Mouse (Mus musculus): Measurements from ENCODE around the gene Omp.

Gene Omp

GRCm38 (mm10) chr7:98142247-98142646, 3.1 kb downstream of the Omp start:
- no peak for DNase-seq (ENCODE audit: low spot score in 2 of 2)

GRCm38 (mm10) chr7:98141206-98141605, 4.1 kb downstream of the Omp start:
- DNase-seq (ENCODE audit: low spot score in 2 of 2): peak in 1 of 2 experiments; percentile 61

- no peak for DNase-seq (ENCODE audit: low spot score in 2 of 2)
Measured at GRCm38 (mm10) chr7:98140597-98140996, 4.7 kb downstream of the Omp start.

- no peak for DNase-seq (ENCODE audit: low spot score in 2 of 2)
Measured at GRCm38 (mm10) chr7:98139216-98139615, 6.1 kb downstream of the Omp start.

GRCm38 (mm10) chr7:98137995-98138394, 7.3 kb downstream of the Omp start:
- no peak for DNase-seq (ENCODE audit: low spot score in 2 of 2)

GRCm38 (mm10) chr7:98137583-98137982, 7.7 kb downstream of the Omp start:
- DNase-seq (ENCODE audit: low spot score in 2 of 2): no peak

GRCm38 (mm10) chr7:98131751-98132150, 13.6 kb downstream of the Omp start:
- no peak for DNase-seq (ENCODE audit: low spot score in 2 of 2)

GRCm38 (mm10) chr7:98125473-98125872, 19.8 kb downstream of the Omp start:
- DNase-seq (ENCODE audit: low spot score in 2 of 2): peak in 1 of 2 experiments; percentile 80

GRCm38 (mm10) chr7:98124701-98125100, 20.6 kb downstream of the Omp start:
- DNase-seq (ENCODE audit: low spot score in 2 of 2): no peak

GRCm38 (mm10) chr7:98121673-98122072, 23.6 kb downstream of the Omp start:
- no peak for DNase-seq (ENCODE audit: low spot score in 2 of 2)

- no peak for DNase-seq (ENCODE audit: low spot score in 2 of 2)
Measured at GRCm38 (mm10) chr7:98121241-98121640, 24.1 kb downstream of the Omp start.

GRCm38 (mm10) chr7:98120325-98120724, 25.0 kb downstream of the Omp start:
- DNase-seq (ENCODE audit: low spot score in 2 of 2): peak; percentile 60 to 82

- no peak for DNase-seq (ENCODE audit: low spot score in 2 of 2)
Measured at GRCm38 (mm10) chr7:98119961-98120232, 25.4 kb downstream of the Omp start.

- no peak for DNase-seq (ENCODE audit: low spot score in 2 of 2)
Measured at GRCm38 (mm10) chr7:98119179-98119960, 25.9 kb downstream of the Omp start, which contains the start of gene Myo7a. Gene Myo7a (minus strand): TSS chr7:98119524.

GRCm38 (mm10) chr7:98117012-98117660, 28.2 kb downstream of the Omp start:
- peak in 1 of 2 experiments; percentile 34 for DNase-seq (ENCODE audit: low spot score in 2 of 2)

- DNase-seq (ENCODE audit: low spot score in 2 of 2): no peak
Measured at GRCm38 (mm10) chr7:98114656-98115055, 30.6 kb downstream of the Omp start.

- no peak for DNase-seq (ENCODE audit: low spot score in 2 of 2)
Measured at GRCm38 (mm10) chr7:98111233-98111632, 34.1 kb downstream of the Omp start.

- DNase-seq (ENCODE audit: low spot score in 2 of 2): no peak
Measured at GRCm38 (mm10) chr7:98109771-98110170, 35.5 kb downstream of the Omp start.

- DNase-seq (ENCODE audit: low spot score in 2 of 2): no peak
Measured at GRCm38 (mm10) chr7:98108636-98109430, 36.5 kb downstream of the Omp start.

- DNase-seq (ENCODE audit: low spot score in 2 of 2): no peak
Measured at GRCm38 (mm10) chr7:98106272-98106671, 39.0 kb downstream of the Omp start.

GRCm38 (mm10) chr7:98104481-98105435, 40.5 kb downstream of the Omp start:
- DNase-seq (ENCODE audit: low spot score in 2 of 2): no peak

GRCm38 (mm10) chr7:98103942-98104292, 41.4 kb downstream of the Omp start:
- no peak for DNase-seq (ENCODE audit: low spot score in 2 of 2)
